Mouse (Mus musculus): ENCODE measurements around the gene Lmna.

Lmna gene

DNA sequence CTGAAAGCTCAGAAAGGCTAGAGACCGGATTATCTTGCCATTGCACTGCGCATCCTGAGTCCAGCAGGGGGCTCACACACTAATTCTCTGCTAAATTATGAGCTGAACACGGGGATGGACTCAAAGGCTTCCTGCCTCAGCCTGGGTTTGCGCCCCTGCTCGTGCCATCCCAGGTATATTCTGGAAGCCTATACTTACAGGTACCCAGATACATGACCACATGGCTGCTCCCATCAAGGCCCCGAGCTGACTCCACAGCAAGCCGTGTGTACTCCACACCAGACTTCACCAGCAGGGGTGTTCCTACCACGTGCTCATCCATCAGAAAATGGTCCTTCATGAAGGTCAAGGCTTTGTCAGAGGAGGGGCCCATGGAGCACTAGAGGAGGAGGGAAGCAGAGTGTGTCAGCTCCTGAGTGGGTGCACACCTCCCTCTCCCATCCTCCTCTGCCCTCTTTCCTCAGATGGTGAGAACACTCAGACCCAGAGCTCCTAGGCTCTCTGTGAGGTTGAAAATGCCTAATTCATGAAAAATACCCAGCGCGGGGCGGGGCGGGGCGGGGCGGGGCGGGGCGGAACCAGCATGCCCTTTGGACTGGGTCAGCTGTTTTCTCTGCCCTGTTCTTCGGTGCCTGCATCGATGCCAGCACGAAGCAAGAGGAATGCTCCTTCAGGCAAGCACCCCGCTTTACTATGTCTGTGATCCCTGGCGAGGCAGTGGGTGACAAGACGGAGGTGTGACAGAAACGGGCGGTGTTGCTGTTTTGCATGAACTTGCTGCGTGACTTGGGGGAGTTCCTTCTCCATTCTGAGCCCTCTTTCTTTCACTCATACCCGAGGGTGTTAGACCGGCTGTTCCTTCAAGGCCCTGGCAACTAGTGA is 69.0 kb downstream of the Lmna start:
- peak; percentile 53 to 63 for DNase-seq

DNA sequence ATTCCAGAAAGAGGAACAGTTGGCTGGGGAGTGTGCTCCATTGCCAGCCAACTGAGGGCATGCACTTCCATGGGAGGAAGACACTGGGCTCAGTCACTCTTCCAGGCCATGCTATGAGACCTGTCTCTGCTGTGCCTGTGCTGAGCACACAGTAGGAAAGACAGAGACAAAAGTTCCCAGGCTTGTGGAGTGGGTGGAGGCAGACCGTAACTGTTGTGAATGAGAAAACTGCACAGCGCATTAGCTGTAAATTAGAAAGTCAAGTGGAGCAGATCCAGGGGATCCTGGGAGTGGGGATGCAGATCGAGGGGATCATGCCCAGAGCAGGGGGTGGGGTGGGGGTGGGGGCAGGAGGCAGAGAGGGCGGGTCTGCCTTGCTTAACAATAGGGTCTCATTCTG is 70.2 kb downstream of the Lmna start:
- no peak for DNase-seq

DNA sequence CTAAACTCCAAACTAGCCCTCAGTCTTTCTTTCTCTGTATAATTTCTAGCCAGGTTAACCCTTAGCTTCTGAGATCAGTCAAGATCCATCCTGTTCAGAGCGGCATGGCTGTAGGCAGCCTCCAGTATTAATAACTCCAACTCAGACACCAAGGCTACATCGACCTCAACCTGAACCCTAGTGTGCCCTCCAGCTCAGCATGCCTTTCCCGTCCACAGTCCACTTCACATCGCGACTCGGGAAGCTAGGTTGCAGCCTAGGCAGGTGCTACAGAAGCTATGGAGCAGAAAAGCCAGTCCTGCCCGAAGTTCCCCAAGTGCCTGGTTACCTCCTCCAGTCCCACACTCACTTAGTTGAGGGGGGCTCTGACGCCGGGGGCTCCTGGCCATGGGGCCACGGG is 72.3 kb downstream of the Lmna start:
- peak; percentile 52 to 59 for DNase-seq

DNA sequence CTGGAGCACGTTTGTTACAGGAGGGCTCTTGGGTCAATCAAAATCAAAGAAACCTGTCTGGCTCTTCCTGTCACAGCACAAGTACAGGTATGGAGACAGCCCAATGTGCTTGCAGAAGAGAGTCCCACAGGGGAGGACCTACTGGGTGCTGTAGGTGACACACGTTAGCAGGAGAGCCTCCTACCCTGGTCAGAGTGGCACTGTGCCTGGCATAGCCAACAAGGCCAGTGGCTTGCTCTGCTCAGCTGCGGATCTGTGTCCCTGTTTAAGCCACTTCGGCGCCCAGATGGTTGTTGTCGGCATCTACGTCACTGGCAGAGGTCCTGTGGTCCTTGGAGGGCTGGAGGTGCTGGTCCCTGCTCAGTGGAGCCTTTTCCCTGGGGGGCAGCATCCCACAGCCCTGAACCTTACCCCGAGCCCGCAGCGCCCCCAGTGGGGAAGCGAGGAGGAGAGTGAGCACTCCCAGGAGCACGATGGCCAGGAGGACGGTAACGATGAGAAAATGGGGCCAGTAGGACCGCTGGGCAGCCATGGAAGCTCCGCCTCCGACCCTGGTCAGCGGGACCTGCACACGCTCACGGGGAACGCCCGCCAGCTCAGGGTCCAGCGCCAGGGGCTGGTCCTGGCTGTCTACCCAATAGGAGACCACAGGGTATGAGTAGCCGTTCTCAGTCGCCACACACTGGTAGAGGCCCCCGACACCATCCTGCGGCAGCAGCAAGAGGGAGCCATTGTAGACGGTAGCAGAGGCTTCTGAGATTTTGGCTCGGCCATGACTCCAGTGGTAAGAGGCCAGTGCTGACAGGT is 73.2 kb downstream of the Lmna start:
- no peak for DNase-seq

DNA sequence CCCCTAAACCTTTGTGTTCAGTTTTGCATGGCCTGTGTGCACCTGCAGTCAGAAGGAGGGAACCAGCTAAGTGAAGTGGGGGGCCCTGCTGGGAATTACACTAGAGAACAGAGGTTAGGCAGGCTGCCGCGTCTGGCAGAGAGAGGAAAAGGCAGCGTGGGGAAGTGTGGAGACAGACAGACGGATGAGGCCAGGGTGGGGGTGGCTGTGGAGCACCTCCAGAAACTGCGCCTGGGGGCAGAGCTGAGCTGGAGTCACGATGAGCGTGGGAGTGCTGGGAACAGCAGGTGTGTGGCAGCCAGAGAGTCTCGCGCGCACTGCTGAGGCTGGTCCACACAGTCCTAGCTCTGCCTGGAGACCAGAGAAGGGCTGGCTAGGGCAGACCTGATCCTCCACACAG is 74.2 kb downstream of the Lmna start:
- no peak for DNase-seq

All from kidney, adult 8-10 months (tissue).